Mouse (Mus musculus) ovary, postnatal 10 days (tissue): ENCODE measurements around the gene Gm11032.
"Not testable (repeated sequence)": the region's sequence is repeated elsewhere in the genome, so short reads cannot be mapped to it uniquely, and the experiment has no call there.

Source experiments
- DNase-seq: peaks from one replicate; pipeline ENCODE4 v3.0.0; 2022; ENCODE audit warnings: low spot score

Gm11032 gene

GRCm38 (mm10) chr11:4625931-4626330 lies 6.1 kb downstream of the Gm11032 start:
- DNase-seq = no peak

GRCm38 (mm10) chr11:4627636-4628035 lies 7.8 kb downstream of the Gm11032 start:
- no peak for DNase-seq

DNA sequence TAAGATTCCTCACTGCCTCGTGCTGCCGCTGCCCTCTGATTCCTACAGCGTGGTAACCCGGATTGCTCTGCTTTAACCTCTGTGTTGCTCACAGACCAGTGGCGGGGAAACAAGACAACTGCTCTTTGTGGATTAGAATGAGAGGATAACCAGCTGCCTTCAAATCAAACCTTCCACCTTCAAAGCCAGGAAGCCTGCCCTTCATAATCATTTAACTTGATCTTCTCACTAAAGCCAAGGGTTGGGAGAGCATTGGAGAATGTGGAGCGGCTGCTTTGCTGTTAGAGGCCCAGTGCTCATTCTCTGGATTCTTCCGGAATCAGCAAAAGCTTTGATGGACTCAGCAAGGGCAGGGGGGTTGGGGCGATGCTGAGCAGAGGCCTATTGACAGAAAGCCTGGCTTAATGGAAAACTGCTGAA lies 10.0 kb downstream of the Gm11032 start:
- DNase-seq = no peak

DNA sequence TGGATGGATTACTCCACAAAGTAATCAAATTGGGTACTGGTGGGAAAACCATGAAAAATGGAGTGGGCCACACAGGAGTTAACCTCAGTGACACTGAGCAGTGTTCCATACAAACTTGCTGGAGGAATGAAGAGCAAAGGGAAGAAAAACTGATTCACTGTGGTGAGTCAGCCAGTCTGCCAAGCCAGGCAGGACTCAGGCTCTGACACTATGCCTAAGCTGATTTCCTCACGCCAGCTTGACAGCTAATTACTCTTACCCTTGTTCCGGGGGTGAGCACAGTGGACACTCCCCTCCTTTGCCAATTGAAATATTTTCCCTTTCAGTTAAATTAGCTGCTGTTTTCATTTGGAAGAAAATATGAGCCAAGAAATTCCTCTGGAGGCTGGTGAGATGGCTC lies 13.6 kb downstream of the Gm11032 start:
- DNase-seq = no peak

DNA sequence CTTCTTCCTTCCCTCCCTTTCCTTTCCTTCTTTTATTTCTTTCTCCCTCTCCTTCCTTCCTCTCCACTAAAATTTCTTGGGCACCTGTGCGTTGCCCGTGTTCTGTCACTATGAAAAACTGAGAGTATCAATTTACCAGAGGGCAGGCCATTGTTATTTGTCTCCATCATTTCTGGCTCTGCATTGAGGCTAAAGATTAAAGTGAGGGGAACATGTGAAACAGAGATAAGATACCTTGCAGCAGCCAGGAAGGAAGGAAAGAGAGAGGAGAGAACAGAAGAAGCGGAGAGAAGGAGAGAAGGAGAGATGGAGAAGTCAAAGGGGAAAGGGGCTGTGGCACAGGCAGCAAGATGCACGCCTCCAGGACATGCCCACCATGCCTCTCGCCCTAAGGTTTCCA lies 14.5 kb downstream of the Gm11032 start:
- no peak for DNase-seq

- DNase-seq = no peak
Observed at GRCm38 (mm10) chr11:4636782-4637342, 17.0 kb downstream of the Gm11032 start.

DNA sequence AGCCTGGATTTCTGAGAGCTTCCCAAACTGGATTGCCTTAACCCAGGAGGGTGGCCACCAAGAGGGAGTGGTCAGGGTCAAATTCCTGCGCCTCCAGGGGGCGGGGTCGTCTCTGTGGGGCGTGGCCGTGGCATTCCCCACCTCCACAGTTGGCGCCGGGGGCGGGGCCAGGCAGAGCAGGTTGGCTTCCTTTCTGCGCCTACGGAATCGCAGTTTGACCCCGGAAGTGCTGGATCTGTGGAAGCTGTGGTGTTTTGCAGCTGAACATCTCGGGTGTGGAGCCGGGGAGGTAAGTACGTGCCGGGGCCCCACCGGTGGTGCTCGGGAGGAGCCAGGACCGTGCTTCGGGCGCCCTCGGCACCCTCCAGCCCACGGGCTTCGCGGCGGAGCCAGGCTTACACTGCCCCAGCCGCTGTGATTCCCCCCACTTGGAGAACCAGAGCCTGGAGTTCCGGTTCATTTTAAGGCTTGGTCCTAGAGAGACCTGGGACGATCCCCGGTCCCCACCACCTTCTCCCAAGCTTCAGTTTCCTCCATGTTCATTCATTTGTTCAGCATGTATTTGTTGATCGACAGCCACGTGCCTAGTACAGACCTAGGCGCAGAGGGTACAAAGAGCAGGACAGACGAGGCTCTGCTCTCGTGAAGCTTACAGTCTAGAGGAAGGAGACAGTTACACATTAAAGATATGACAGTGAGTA lies 17.8 kb downstream of the Gm11032 start, which contains the start of gene Ascc2:
Ascc2 (plus strand) TSS at position 214 of the 701 bp plus-strand sequence.
- DNase-seq = peak; percentile 93

GRCm38 (mm10) chr11:4638261-4638660 lies 18.4 kb downstream of the Gm11032 start:
- no peak for DNase-seq

DNA sequence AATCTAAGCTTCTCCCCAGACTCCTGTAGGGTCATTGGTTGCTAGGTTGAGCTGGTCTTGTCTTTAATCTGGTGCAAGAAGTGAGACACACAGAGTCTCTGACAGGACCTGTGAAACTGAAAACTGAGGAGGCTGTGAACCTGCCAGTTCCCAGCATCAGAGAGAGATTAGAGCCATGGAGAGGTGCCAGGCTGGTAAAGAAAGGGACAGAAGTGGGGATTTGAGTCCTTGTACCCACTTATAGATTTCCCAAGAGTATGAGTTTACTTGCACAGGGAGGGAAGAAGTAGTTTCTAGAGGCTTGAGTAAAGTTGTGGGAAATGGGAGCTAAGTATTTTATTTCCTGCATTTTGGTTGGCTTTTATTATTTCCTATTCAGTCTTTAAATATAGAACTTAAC lies 21.3 kb downstream of the Gm11032 start:
- no peak for DNase-seq

DNA sequence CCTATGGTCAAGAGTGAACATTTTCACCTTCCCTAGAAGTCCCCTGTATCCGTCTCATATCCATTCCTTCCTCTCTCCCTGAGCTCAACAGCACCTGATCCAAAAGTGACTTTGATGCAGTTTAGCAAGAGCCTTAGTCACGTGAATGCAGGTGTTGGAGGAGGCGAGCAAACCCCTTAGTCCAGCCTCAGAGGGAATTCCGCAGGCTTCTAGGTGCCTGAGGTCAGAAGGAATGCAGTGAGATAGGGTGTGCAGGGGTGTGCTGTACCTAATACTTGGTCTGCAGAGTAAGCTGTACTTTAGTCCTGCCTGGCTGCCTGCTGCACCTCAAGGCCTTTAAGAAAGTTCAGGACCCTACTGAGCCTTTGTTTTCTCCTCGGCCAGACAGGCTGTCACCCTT lies 23.9 kb downstream of the Gm11032 start:
- no peak for DNase-seq

DNA sequence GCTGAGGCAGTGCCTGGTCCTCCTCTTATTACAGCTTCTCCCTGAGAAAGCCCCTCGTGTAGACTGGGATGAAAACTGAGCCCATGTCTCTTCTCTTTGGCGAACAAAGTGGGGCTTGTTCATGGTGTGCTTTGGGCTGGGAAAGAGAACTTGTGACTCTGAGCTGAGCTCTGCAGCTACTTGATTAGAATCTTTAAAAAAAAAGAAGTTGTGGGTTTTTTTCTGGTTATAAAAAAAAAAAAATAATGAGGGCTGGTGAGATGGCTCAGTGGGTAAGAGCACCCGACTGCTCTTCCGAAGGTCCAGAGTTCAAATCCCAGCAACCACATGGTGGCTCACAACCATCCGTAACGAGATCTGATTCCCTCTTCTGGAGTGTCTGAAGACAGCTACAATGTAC lies 25.3 kb downstream of the Gm11032 start:
- DNase-seq = not testable (repeated sequence)

GRCm38 (mm10) chr11:4646409-4646808 lies 26.5 kb downstream of the Gm11032 start:
- no peak for DNase-seq

DNA sequence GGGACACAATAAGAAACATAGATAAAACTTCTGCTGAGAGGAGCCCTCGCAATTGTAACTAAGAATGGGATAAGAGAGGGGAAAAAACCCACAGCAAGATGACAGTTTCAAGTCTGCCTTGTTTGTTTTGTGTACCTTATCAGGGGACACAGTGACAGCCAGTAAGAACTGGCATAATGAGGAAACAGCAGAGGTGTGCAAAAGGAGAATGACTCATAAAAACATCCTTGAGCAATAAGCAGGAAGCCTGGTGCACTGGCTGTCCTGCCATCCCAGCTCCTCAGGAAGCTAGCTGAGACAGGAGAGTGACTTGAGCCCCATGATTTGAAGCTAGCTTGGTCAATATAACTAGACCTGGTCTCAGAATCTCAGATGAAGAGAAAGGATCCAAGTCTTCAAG lies 40.0 kb downstream of the Gm11032 start:
- no peak for DNase-seq

DNA sequence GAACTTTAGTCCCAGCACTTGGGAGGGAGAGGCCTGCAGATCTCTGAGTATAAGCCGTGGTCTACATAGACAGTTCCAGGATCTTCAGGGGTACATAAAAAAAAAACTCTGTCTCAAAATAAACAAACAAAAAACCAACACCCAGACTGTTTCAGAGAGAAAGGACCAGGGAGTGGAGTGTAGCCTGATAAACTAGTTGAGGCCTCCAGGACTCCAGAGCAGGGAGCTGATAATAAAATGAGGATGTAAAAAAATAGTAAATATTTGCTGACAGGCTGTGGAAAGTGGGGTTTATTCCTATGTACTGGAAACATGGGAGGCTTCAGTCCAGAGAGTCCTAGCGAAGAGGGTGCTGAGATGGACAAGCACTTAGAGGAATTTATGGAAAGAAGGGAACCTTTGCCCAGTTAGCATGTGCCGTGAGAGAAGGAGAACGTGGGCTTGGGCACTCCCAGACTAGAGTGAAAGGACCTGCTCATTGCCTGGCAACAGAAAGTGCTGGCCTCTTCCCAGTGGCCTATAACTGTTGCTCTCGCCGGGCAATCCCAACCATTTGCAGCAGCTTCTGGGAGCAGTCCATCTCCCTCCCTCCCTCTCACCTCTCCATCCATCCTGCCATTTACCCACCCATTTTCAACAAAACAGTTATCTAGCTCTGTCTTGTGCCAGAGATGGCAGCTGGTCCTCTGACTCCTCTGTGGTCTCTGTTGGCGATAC lies 40.6 kb downstream of the Gm11032 start:
- DNase-seq = no peak

GRCm38 (mm10) chr11:4661324-4661723 lies 41.5 kb downstream of the Gm11032 start:
- DNase-seq = no peak

- DNase-seq = no peak
Observed at GRCm38 (mm10) chr11:4661871-4662495, 42.1 kb downstream of the Gm11032 start.

DNA sequence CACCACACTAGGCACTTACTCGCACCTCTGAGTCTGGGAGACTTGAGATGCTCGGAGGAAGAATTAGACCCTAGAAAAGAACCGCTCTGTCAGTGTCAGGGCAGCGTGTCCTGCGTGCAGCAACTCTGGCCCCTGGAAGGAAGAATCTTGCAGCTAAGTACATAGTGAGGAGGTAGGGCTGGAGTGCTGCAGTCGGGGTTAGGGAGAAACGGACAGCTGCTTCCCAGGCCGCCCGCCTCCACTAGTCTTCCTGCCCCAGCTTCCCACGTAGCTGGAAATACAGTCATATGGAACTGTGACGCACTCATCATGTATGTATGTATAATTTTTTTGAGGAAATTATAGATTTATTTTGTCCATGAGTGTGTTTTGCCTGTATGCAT lies 42.6 kb downstream of the Gm11032 start:
- no peak for DNase-seq
